Mouse (Mus musculus) cerebellum, postnatal 14 days (tissue): ENCODE measurements around the gene Angptl1.
A peak's percentile ranks its signal among the peaks of the same experiment; 100 is the strongest.

Experiments
- DNase-seq, 2 experiments: peaks; one replicate each; pipeline ENCODE4 v3.0.0; 2021; ENCODE audit warnings: mixed read lengths in 2 of 2

Angptl1 gene

DNA sequence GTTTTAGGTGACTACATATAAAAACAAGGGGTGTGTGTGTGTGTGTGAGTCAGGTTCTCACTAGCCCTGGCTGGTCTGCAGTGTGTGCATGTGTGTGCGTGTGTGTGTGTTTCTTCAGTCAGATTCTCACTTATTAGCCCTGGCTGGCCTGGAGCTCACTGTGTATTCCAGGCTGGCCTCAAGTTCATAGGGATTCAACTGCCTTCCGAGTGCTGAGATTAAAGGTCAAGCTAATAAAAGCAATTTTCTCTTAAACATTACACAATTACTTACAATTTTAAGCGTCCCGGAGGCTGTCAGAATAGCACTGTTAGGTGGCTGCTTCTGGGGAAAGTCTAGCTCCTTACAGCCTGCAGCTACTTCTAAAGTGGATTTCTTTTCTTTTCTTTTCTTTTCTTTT lies at the start of gene Angptl1:
Gene Angptl1 (plus strand): TSS at position 386 of the 400 bp plus-strand sequence.
- no peak for DNase-seq

DNA sequence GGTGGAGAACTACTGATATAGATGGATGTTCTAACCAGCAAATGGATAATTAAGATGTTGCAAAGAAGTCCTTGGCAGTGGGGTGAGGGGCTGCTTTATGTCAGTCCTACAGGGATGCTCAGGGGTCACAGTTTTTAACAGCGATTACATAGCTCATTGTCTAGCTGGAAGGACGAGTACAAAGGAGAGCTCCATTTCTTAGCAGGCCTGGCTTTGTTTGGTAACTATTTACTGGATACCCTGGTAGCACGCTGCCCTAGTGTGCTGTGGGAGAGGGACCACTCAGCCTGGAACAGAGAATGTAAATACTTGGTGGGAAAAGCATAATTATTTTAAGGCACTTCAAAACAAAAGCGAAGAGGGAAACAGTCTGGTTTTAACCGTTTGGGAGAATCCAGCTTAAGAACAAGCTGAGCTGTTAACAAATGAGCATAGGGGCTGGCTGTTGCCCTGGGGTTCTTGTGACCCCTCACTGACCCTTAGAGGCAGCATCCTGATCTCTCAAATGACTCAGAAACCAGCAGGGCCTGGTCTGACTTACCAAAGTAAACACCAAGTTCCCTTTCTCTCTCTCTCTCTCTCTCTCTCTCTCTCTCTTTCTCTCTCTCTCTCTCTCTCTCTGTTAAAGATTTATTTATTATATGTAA lies 48.4 kb upstream of the Angptl1 start:
- no peak for DNase-seq

DNA sequence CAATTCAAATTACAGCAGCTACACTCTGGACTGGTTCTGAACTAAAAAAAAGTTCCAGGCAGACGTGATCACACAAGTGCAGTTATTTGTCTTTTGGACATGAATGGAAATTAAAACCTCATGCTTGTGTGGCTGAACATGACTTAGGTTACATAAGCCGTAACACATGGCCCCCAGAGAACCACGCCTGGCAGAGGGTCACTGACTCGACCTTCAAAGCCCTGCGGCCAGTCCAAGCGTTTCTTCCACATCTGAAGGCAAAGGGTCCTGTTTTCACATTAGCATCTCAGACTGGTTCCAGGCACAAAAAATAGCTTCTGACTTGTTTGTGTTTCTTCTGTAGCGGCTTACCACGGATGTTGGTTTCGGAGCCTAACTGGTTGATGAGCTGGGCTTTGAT lies 42.1 kb upstream of the Angptl1 start:
- no peak for DNase-seq

DNA sequence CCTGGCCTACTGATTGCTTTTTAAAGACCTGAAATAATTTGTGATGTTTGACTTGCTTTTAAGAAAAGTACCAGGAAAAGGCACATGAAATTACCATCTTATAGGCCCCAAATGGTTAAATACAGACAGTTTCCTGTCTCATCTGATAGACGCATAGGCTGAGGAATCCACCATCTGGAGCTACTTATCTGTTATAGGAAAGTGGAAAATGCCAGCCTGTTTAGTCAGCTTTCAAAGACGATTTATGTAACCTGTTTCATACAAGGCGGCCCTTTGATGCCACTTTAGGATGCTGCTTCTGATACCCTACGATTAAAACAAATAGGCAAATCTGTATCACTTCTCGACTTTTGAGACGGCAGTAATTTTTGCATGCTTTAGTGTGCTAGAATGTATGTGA lies 37.1 kb upstream of the Angptl1 start:
- no peak for DNase-seq

DNA sequence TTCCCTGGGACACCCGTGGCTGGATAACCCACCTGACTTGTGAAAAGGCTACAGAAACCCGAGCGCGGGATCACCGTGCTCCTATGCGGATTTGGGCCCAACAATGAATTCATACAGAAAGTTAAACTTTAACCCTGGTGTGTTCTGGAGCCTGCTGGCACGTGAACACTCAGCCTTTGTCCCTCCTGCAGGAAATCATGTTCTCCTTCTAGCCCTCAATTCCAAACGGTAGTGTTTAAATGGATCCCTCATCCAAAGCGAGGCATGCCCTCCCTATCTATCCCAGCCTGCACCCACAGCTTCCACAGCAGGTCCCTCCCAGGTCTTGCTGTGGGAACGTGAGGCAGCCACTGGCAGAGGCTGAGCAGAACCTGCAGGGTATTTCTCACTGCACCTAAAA lies 30.0 kb upstream of the Angptl1 start:
- DNase-seq, result no peak

DNA sequence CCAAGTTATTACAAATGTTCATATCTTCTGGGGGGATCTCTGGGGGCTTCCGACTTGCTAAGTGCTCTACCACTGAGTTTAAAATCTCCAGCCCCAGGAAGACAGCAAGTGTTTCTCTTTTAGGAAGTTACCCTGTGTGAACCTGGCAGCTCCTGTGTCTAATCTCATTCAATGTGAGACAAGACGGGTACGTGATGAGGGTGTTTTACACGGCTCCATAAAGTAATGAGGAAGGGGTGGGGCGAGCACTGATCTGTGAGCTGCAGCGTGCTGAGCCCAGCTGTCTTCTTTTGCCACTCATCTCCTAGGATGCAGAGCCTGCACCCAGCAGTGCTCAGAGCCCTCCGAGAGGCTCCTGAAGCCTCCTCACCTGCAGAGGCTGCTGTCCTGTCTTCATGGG lies 26.4 kb upstream of the Angptl1 start:
- no peak for DNase-seq

DNA sequence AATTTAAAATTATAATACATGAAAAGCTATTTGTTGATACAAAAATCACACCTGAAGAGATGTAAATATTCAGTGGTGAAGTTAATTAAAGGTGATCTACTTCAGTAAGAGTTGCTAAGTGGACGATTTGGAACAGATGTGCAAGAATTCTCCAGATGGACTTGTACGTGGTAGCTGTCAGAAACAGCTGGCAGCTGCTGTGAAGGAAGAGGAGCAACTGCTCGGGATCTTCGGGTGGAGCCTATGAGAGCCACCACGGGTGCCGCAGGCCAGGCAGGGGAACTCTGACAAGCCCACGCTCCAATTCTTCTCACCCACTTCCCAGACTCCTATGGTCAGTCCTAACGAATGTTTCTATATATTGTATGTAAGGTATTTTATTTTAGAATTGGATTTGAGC lies 25.6 kb upstream of the Angptl1 start:
- DNase-seq, result no peak

DNA sequence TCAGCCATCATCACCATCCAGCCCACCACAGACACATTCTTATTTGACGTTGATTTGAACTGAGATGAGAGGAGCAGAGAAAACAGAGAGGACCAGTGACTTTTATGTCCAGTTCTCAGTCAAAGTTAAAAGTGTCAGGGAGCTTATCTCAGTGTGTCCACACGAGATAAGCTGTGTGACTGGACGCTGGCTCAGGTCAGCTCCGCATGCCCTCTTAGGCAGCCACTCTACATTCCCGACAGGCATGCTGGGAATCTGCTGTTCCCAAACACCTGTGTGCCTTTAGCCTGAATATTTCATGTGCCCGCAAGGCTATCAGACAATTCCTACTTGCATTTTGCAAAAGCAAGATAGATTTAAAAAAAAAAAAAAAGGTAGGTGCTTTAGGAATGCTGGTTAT lies 24.9 kb upstream of the Angptl1 start:
- no peak for DNase-seq

DNA sequence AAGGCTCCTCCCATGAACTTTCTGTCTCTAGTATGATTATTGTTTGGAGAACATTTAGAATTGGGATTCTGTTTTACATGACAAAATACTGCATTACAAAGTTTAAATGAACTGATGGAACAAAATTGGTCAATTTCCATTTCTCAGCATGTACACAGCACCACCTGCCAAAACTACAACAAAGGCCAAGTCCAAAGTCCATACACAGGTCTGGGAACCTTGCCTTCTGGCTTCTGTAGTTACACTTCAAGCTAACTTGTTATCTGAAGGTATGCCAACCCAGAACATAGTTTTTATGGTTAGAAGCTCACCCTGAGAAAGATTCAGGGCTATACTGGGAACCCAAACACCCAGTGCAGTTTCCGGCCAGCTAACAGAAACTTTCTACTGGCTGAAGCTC lies 19.1 kb upstream of the Angptl1 start:
- DNase-seq, result no peak

DNA sequence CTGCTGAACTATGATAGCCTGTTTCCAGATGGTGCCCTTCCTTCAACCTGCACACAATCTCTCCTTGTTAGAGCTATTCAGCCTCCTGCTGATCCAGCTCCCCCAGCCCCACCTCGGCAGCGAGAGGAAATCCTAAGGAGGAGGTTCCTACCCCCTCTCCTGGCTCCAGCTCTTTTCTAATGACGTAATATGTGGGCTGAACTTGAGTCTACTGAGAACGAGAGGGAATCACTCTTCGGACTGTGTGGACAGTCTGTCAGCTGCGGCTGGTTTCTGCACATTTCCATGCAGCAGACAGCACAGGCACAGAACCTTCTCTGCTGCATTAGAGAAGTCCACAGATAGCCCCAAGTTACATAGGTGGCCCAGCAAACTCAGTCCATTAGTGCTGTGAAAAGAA lies 333 bp downstream of the Angptl1 start:
- DNase-seq, result peak; percentile 19 to 20

DNA sequence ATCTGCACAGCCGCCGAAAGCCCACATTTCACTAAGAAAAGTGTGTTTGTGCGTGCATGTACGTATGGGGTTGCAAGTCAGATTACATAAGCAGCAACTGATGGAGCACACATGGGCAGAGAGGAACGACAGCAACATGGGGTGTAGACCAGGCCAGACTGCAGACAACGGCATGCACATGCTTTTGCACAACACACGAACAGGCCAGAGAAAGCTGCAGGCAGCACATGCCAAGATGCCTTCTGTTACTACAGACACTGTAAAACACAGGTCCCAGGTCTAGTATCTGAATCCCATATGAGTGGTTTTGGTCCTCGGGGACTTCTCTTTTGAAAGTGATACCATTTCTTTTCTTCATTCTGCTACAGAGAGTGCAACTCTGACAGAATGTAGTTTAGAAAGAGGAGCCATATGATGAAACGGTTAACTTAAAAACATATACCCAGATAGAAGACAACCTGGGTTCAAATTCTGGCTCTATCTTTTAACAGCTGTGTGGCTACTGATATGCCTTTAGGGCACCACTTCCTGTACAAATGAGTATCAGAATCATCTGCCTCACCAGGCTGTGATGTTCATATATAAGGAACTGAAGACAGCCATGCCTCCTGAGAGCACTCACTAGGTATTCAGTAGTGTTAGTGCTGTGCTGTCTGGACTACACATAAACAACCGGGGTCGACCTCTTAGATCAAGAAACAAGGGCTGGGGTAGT lies 3.4 kb downstream of the Angptl1 start:
- DNase-seq, result no peak

DNA sequence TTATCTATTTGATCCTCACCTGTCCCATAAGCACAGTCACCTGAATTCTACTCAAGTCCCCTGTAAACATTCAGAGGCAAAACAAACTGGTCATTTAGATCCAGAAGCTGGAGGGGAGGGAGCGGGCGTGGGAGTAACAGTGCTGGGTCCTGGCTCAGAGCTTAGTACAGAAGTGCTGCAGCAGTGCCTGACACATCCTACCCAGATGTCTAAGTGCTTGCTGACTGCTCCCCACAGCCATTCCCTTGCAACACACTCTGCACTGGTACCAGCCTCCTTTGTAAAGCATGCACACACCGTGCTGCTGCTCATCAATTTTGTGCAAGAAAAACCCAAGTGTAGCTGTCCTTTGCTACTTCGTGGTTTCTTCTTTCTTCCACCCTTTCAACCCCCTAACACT lies 8.7 kb downstream of the Angptl1 start:
- no peak for DNase-seq

DNA sequence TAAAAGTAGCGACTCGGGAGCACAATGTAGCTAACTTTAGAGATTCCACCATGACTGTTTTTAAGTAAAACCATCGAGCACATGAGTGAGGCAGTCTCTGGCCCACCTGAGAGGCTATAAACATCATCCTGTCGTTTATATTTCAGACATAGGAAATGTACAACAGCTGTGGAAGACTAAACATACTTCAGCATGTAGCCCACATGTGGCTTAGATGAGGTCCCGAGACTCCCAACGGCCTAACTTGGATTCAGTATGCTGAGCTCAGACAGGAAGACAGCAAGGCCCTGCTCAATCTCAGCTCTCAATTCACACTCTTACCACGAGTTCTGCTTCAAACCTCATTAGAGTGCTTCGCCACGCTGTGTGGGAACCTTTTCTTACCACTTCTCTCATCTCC lies 14.0 kb downstream of the Angptl1 start:
- no peak for DNase-seq

DNA sequence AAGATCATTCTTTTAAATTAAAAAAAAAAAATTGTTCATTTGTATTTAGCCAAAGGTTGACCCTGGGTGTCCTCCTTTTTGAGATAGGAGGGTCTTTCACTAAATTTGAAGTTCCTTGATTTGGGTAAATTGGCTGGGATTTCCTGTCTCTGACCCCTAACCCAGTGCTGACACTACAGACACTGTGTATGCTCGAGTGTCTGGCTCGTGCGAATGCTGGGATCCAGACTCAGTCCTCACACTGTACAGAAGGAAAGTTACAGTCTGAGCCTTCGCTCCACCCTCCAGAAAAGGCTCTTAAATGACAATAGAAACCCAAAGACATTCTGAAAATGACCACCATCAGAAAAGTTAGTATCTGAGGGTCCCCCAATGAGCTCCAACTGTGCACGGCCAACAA lies 14.5 kb downstream of the Angptl1 start:
- no peak for DNase-seq

DNA sequence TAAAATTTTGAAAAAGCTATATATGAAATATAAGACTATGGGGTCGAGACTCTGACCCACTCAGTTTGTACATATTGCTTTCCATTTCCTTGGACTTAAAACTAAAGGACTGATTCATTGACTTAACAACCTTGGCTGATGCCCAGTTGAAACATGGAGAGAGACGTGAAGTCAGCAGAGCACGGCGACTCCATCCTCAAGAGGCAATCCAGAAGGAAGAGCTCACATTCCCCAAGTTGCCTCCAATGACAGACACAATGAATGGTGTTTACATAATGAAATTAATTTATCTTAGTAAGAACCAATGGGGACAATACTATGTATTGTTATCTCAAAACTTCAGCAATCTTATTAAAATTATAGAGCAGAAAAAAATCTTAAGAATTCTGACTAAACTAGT lies 16.2 kb downstream of the Angptl1 start:
- DNase-seq, result no peak

DNA sequence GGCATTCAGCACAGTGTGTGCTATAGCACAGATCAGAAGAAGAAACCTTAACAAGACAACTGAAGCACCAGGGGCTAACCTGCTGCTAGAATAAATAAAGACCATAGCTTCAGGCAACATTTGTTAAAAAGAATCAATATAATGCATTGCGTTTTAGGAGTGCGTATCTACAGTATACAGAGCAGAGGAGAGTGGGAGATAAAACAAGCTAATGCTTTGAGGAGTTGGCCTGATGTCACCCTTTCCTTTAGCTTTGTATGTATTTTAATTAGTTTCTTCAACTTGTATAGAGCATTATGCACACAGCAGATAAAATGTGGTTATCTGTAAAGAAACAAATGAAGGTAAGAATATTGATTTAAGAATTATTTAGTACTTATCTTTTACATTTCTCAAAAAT lies 18.3 kb downstream of the Angptl1 start:
- no peak for DNase-seq

DNA sequence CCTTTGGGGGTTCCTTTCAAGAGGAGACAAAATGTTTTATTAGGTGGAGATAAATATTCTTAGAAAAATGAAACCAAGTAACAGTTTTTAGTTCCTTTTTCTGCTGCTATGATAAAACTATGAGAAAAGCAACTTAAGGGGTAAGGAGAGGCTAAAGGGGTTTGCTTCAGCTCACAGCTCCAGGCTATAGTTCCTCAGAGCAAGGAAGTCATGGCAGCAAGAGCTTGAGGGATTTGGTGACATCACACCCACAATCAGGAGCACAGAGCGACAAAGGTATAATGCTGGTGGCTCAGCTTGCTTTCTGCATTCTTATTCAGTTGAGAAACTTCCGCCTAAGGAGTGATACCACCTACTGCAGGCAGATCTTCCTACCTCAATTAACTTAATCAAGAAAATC lies 20.8 kb downstream of the Angptl1 start:
- DNase-seq, result no peak

DNA sequence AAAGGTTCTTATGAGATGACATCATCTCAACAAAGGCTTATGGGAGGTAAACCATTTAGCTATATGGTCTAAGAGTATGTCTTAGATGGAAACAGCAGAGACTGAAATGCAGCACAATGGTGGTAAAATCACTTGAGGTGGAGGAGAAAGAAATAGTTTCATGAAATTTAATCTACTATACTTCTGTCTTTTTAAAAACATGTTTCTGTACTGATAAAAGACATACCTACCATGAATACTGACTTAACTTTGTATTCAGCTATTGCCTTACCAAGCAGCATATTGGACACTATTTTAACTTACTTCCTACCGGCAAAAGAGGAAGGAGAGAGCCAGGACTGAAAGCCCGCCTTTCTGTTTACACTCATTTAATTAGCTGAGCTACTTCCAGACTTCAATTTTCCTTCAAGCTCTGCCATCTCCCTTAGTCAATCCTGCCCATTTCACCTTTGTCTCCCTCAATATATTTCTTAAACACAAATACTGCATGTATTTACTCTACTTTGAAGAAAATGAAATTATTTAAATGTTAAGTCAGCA lies 21.4 kb downstream of the Angptl1 start:
- no peak for DNase-seq

DNA sequence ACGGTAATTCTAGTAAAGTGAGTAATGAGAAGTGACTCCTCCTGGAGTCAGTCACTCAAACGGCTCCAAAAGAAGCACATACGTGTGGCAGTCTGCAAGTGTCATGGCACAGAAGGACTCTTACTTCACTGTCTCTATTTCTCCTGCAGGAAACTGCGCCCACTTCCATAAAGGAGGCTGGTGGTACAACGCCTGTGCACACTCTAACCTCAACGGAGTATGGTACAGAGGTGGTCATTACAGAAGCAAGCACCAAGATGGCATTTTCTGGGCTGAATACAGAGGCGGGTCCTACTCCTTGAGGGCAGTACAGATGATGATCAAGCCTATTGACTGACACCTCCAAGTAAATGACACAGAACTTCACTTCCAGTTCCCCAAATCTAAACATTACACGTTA lies 21.9 kb downstream of the Angptl1 start:
- DNase-seq, result no peak

DNA sequence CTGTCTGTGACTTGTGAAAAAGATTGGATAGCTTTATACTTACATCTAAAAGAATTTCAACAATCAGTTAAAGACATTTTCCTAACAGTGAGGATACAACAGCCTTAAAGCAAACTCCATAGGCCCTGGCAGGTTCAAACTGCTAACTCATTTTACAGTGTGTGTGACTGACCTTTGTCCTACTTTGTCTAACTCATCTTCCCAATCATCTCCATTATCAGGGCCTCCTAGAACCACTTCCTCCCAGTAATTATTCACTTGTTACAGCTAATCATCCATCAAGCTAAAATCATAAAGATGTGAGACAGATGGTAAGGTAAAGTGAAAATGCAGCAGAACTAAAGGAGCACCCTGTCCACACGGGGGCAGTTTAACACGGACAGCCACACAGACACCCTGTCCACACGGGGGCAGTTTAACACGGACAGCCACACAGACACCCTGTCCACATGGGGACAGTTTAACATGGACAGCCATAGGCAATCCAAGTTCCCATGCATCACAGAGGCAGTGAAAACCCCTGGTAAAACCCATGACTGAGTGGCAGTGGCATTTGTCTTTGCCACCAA lies 23.2 kb downstream of the Angptl1 start:
- no peak for DNase-seq

DNA sequence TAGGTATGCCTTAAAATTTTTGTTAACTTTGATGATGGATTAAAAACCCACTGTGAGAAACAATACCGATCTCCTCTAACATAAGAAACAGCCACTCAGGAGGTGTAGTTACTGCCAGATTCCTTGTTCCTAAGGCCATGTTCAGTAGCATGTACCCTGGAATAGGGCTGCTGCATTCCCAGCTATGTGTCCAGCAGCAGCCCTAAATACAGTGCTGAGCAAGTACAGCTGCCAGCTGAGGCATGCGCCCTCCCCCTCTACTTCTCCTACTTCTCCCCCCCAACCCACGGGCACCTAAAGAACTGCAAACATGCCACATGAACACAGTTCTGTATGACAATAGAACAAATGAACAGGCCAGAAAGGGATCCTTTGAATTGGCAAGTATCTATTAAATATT lies 25.4 kb downstream of the Angptl1 start:
- DNase-seq, result no peak

DNA sequence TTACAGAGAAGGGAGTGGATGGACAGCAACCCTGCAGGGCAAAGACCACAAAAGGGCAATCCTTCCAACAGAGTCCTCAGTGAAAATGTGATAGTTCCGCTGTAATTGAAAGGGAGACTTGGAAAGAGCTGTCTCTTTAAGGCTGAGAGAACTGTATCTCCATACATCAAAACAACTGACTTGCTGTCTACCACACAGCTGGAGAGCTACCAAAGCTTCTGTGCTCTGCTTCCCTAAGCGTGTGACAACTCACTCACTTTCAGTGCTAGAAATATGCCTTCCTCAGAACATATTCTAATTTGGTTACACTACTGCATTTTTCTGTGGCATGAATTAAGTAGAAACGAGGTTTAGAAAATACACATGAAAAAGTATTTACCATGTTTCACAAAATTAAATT lies 25.9 kb downstream of the Angptl1 start:
- no peak for DNase-seq

DNA sequence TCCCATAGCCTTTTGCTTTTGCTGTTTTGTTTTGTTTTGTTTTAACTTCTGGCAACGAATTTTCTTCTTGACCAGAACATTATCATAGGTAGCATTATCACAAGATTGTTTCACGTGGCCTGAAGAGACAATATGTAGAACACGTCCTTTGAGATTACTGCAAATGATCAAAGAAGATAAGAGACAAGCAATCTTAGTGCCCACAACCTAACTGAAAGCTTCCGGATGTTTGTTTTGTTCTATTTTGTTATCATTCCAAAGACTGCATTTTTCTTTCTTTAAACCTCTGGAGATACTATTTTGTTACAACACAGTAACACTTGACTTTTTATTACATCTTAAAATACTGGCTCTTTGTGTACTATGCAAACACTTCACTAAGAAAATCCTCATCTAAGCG lies 31.7 kb downstream of the Angptl1 start:
- no peak for DNase-seq

DNA sequence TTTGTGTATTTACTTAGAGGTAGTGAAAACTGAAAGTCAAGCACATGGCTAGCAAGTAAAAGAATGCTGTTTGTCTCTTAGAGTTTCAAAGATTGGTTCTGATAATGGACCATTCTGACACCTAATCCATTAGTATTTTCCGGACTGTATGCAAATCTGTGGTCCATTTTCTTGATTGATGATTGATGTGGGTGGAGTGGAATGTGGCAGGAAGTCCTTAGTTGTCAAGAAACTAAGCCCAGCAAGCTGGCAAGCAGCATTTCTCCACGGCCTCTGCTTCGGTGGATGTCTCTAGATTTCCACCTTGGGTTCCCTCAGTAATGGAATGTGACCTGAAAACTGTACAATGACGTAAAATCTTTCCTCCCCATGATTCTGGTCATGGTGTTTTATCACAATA lies 32.3 kb downstream of the Angptl1 start:
- DNase-seq, result no peak
